Mouse (Mus musculus): ENCODE results near the gene Apba2.

- TF ChIP-seq CTCF (IDR thresholded peaks at IDR 0.05; ENCODE audit: control insufficient read depth, insufficient read depth, insufficient read length): no peak
- no peak for TF ChIP-seq USF1 (IDR thresholded peaks at IDR 0.05; ENCODE audit: low read depth)
- TF ChIP-seq MAX (IDR thresholded peaks at IDR 0.05): no peak
- no peak for TF ChIP-seq CEBPB (IDR thresholded peaks at IDR 0.05; ENCODE audit: low read depth)
- no peak for TF ChIP-seq MYOG (IDR thresholded peaks at IDR 0.05; ENCODE audit: control insufficient read depth, extremely low read depth, insufficient read length)
- no peak for TF ChIP-seq FOSL1 (IDR thresholded peaks at IDR 0.05; ENCODE audit: insufficient read depth, low read length, poor library complexity, severe bottlenecking)
Measured at GRCm38 (mm10) chr7:64535269-64535668, 33.8 kb downstream of the Apba2 start.
